Mouse (Mus musculus) C2C12 (cell line): ENCODE results near the gene Lsamp. TPM values are rescaled to one million over a fixed set of nuclear protein-coding genes. Genes with fewer than 3 reads are reported as not detected.

Experiments
- H3K27me3 ChIP-seq: one replicate; pipeline ENCODE4 v1.6.1; 2011; ENCODE audit not compliant: control insufficient read depth, insufficient read depth, insufficient read length
- H3K36me3 ChIP-seq: one replicate; pipeline ENCODE4 v1.6.1; 2011; ENCODE audit not compliant: control insufficient read depth, insufficient read depth
- H3K4me3 ChIP-seq: one replicate; pipeline ENCODE4 v1.5.1; 2011; ENCODE audit warnings: mild to moderate bottlenecking, control low read depth; ENCODE audit not compliant: poor library complexity, insufficient read depth, severe bottlenecking
- H3K79me2 ChIP-seq: one replicate; pipeline ENCODE4 v1.6.1; 2011; ENCODE audit not compliant: control insufficient read depth, insufficient read depth
- H3K79me3 ChIP-seq: one replicate; pipeline ENCODE4 v1.6.1; 2011; ENCODE audit warnings: low read depth, control low read depth
- H3ac ChIP-seq: one replicate; pipeline ENCODE3; 2011; ENCODE audit warnings: low read depth; ENCODE audit not compliant: control insufficient read depth, insufficient read length
- CEBPB ChIP-seq: IDR thresholded peaks from one replicate; pipeline ENCODE4 v1.6.1; 2011; ENCODE audit warnings: low read depth, mild to moderate bottlenecking, control low read depth, moderate library complexity
- CTCF ChIP-seq: IDR thresholded peaks from one replicate; pipeline ENCODE4 v1.5.1; 2011; ENCODE audit not compliant: control insufficient read depth, insufficient read depth, insufficient read length
- FOSL1 ChIP-seq: IDR thresholded peaks from one replicate; pipeline ENCODE4 v1.8.0; 2011; ENCODE audit warnings: mild to moderate bottlenecking, low read length; ENCODE audit not compliant: poor library complexity, insufficient read depth, severe bottlenecking
- MAX ChIP-seq: IDR thresholded peaks from one replicate; pipeline ENCODE4 v1.6.1; 2011; ENCODE audit warnings: mild to moderate bottlenecking, control low read depth
- MYOD1 ChIP-seq: IDR thresholded peaks from one replicate; pipeline ENCODE4 v1.6.1; 2011; ENCODE audit warnings: low read depth; ENCODE audit not compliant: control insufficient read depth, insufficient read length
- MYOG ChIP-seq: IDR thresholded peaks from one replicate; pipeline ENCODE4 v1.6.1; 2011; ENCODE audit not compliant: control insufficient read depth, insufficient read length; ENCODE audit errors: extremely low read depth
- USF1 ChIP-seq: IDR thresholded peaks from one replicate; pipeline ENCODE4 v1.6.1; 2011; ENCODE audit warnings: low read depth, mild to moderate bottlenecking, control low read depth, moderate library complexity
- polyA plus RNA-seq: library from polyadenylated mRNA; unstranded; fragments of >200 nt; fragmentation: generic; extraction: Trizol; gene quantifications from one replicate; pipeline ENCODE4 v1.2.1, GENCODE M21; 2012; ENCODE audit warnings: missing spikeins

Gene Lsamp
- polyA plus RNA-seq, 1 experiment: not detected

DNA sequence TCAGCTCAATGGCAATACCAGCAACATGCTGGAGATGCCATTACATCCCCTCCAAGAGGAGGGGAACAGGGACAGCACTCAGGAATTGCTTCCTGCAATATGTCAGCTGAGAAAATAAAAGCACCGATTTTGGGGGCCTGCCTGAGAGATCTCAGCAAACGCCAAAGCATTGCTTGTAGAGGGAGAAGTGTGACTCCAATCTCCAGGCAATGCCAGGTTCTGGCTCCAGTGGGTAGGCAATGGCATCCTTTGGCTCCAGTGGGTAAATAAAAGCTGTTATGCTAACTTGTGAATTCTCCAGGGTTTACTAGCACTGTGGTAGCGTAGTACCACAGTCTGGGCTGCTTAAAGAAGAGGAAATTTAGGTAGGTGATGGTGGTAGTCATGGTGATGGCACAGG lies 2031.3 kb downstream of the Lsamp start:
- H3ac ChIP-seq: no peak overlapping the region
- H3K79me3 ChIP-seq: no peaks in the 10 kb centered on the region
- no peak overlapping the region for H3K4me3 ChIP-seq
- no peak for TF ChIP-seq MYOG
- no peak for TF ChIP-seq MAX
- no peak for TF ChIP-seq CEBPB
- no peak for TF ChIP-seq MYOD1
- TF ChIP-seq CTCF: no peak
- TF ChIP-seq USF1: no peak
- TF ChIP-seq FOSL1: no peak
- no peaks in the 10 kb centered on the region for H3K27me3 ChIP-seq
- H3K79me2 ChIP-seq: no peaks in the 10 kb centered on the region
- H3K36me3 ChIP-seq: no peaks in the 10 kb centered on the region

DNA sequence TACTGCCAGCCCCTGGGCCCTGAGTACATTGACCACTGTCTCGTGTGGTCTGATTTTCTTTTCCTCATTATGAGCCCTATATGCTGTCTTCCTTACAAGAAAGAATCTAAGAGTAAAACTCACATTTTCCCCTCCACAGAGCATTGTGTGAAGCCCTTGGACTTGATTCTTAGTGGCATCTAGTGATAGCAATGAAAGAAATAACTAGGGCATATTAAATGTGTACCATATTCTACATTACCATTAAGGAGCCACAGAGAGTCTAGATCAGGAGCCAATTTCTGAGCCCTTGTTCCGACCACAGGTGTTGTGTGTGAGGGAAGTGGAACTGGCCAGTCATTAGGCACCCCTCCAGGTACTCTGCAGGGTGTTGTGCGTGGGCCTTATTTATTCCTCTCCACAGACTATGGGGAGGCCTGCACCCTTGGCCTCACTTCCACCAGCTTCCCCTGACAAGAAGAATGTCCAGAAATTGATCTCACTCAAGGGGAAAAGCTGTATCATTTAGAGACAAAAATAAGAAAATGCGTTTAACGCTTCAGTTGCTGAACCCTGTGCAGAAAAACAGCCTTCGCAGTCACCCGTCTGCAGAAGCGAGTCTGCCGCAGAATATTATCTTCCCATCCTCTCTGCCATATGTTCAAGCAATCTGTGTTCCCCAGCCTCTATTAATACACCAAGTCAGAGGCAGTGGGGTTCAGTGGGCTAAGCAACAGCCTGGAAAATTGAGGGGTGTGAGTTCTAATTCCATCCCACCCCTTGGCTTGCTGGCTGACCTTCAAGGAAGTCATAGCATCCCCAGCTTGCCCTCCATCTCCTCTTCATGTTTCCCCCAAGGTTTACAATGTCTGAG lies 2032.9 kb downstream of the Lsamp start:
- H3K79me3 ChIP-seq: no peaks in the 10 kb centered on the region
- no peak for TF ChIP-seq CEBPB
- TF ChIP-seq MAX: no peak
- no peak for TF ChIP-seq MYOD1
- TF ChIP-seq FOSL1: no peak
- TF ChIP-seq MYOG: no peak
- TF ChIP-seq USF1: no peak
- TF ChIP-seq CTCF: no peak
- no peaks in the 10 kb centered on the region for H3K79me2 ChIP-seq
- H3K36me3 ChIP-seq: no peaks in the 10 kb centered on the region
- H3ac ChIP-seq: no peak overlapping the region
- H3K27me3 ChIP-seq: no peaks in the 10 kb centered on the region
- H3K4me3 ChIP-seq: no peak overlapping the region

DNA sequence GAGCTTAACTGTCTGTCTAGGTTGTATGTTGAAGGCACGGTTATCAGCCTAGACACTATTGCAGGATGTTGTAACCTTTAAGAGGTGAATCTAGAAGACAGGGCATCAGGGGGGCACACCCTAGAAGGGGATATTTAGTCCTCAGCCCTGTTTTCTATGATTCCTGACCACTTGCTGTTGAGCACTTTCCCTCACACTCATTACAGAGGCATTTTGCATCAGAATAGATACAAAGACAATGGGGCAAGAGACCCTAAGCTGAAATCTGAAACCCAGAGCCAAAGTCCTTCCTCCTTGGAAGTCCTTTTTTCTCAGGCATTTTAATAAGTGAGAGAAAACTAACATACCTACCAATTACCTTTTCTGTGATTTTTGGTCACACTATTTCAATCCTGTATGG lies 2038.4 kb downstream of the Lsamp start:
- no peaks in the 10 kb centered on the region for H3K79me3 ChIP-seq
- H3K27me3 ChIP-seq: no peaks in the 10 kb centered on the region
- no peaks in the 10 kb centered on the region for H3K36me3 ChIP-seq
- H3ac ChIP-seq: no peak overlapping the region
- no peak overlapping the region for H3K4me3 ChIP-seq
- H3K79me2 ChIP-seq: no peaks in the 10 kb centered on the region
- TF ChIP-seq CTCF: no peak
- TF ChIP-seq FOSL1: no peak
- no peak for TF ChIP-seq MYOD1
- no peak for TF ChIP-seq USF1
- no peak for TF ChIP-seq MAX

DNA sequence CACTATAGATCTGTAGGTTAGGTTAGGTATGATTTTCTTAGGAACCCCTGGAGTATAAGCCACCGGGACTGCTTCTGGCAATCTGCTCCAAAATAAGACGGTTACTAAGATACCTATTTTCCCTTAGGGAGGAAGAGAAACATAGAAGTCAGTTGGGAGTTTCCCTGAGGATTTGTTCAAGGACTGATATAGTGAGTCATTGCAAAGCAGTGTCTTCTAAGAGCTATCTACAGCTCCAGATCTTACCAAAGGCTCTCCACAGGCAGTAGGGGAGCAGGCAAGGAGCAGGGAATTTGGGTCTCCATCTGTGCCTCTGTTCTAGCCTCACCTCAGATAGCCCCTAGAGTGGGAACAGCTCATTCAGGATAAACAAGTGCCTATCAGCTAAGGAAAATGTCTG lies 2047.9 kb downstream of the Lsamp start:
- H3K36me3 ChIP-seq: no peaks in the 10 kb centered on the region
- H3K79me3 ChIP-seq: no peaks in the 10 kb centered on the region
- H3K4me3 ChIP-seq: no peak overlapping the region
- no peaks in the 10 kb centered on the region for H3K27me3 ChIP-seq
- H3ac ChIP-seq: no peak overlapping the region
- TF ChIP-seq CTCF (no peak), MYOG (no peak), FOSL1 (no peak), MAX (no peak), MYOD1 (no peak), USF1 (no peak), CEBPB (no peak)
- no peaks in the 10 kb centered on the region for H3K79me2 ChIP-seq

GRCm38 (mm10) chr16:42033449-42033848 lies 2049.3 kb downstream of the Lsamp start:
- no peak overlapping the region for H3ac ChIP-seq
- no peaks in the 10 kb centered on the region for H3K36me3 ChIP-seq
- H3K27me3 ChIP-seq: no peaks in the 10 kb centered on the region
- no peaks in the 10 kb centered on the region for H3K79me2 ChIP-seq
- TF ChIP-seq CTCF (no peak), MYOD1 (no peak), MAX (no peak), USF1 (no peak), FOSL1 (no peak), CEBPB (no peak), MYOG (no peak)
- no peak overlapping the region for H3K4me3 ChIP-seq
- no peaks in the 10 kb centered on the region for H3K79me3 ChIP-seq

- Histone ChIP-seq H3ac (no peak overlapping the region), H3K79me2 (no peaks in the 10 kb centered on the region), H3K4me3 (no peak overlapping the region), H3K36me3 (no peaks in the 10 kb centered on the region), H3K79me3 (no peaks in the 10 kb centered on the region), H3K27me3 (no peaks in the 10 kb centered on the region)
- TF ChIP-seq FOSL1 (no peak), CTCF (no peak), USF1 (no peak), MAX (no peak), MYOD1 (no peak), CEBPB (no peak), MYOG (no peak)
These were observed 2064.0 kb downstream of the Lsamp start for GRCm38 (mm10) chr16:42048138-42048537.
